Mouse (Mus musculus) E14TG2a.4 (cell line): ENCODE measurements around the gene Slc13a2.

Source experiments
- CTCF ChIP-seq: conservative IDR thresholded peaks from 2 replicates; pipeline ENCODE4 v1.5.1; 2014; ENCODE audit warnings: low read length
- POU5F1 ChIP-seq: IDR thresholded peaks from 2 replicates; pipeline ENCODE4 v1.6.1; 2014; ENCODE audit warnings: low read length, borderline replicate concordance

DNA sequence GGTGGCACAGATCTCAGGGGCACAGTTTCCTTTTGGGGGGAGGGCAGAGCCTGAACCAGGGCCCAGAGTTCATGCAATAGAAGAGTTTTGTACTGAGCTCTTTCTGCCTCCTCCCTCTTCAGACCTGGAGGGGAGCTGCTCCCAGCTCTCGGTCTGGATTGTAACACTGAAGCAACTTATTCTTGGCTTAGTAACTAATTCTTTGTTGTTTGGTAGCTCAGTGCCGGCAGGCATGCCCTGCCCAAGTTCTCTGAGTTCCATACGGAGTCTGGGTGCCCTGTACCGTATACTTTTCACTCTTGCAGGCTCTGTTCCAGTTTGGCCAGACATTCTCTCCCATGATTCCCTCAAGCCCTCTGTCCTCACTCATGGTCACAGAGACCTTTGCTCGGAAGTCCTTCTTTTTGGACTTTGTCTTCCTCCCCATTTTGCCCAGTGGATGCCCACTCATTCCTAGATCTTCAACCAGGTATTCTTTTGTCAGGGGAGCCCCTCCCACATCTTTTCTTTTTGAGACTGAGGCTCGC lies 9.6 kb downstream of the Slc13a2 start:
- TF ChIP-seq CTCF, result no peak
- no peak for TF ChIP-seq POU5F1
